Mouse (Mus musculus) CH12.LX (cell line): ENCODE measurements around the gene Ppm1b.

Experiments
- CTCF ChIP-seq, 2 experiments: IDR thresholded peaks in 1 of 2; conservative IDR thresholded peaks in 1 of 2; 2 replicates each; pipeline ENCODE4 v1.5.1; 2011 to 2012; ENCODE audit warnings: low read depth in 2 of 2, low read length in 2 of 2, improper control_type of control experiment in 1 of 2, inconsistent platforms in 1 of 2, mild to moderate bottlenecking in 1 of 2, moderate library complexity in 1 of 2
- HCFC1 ChIP-seq: IDR thresholded peaks from 2 replicates; pipeline ENCODE4 v1.6.1; 2012; ENCODE audit warnings: low read depth, mild to moderate bottlenecking, inconsistent platforms, low read length, improper control_type of control experiment
- MYC ChIP-seq: IDR thresholded peaks from 2 replicates; pipeline ENCODE4 v1.6.1; 2011; ENCODE audit warnings: low read depth, mild to moderate bottlenecking, improper control_type of control experiment, low read length
- POLR2A ChIP-seq: IDR thresholded peaks from 2 replicates; pipeline ENCODE4 v1.6.1; 2011; ENCODE audit warnings: low read depth, mild to moderate bottlenecking, improper control_type of control experiment, low read length
- RAD21 ChIP-seq: IDR thresholded peaks from 2 replicates; pipeline ENCODE4 v1.6.1; 2011; ENCODE audit warnings: low read depth, mild to moderate bottlenecking, low read length, improper control_type of control experiment, moderate library complexity
- SMC3 ChIP-seq: IDR thresholded peaks from 2 replicates; pipeline ENCODE4 v1.6.1; 2011; ENCODE audit warnings: low read depth, low read length, improper control_type of control experiment
- TBP ChIP-seq: conservative IDR thresholded peaks from 2 replicates; pipeline ENCODE4 v1.6.1; 2011; ENCODE audit warnings: low read depth, low read length, improper control_type of control experiment
- USF1 ChIP-seq: IDR thresholded peaks from 2 replicates; pipeline ENCODE4 v1.6.1; 2014; ENCODE audit warnings: low read depth, mild to moderate bottlenecking, inconsistent platforms, low read length, improper control_type of control experiment

DNA sequence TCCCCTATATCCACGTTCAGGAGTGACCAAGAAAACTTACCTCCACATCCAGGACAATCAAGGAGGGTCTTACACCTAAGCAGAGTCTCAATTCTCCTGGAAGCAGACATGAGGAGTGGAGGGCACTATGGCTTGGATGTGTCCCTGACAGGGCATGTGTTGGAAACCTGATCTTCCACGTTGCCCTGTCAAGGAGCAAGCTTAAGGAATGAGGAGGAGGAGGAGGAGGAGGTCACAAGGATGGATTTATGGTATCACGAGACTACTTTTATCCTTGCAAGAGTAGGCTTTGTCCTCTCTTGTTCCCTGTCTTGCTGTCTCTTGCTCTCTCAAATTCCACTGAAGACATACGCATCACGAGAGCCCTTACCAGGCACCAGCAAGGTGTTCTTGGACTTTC is 29.0 kb upstream of the Ppm1b start:
- TF ChIP-seq TBP, result no peak
- TF ChIP-seq CTCF (conservative IDR thresholded peaks at IDR 0.05 in 1 of 2, IDR thresholded peaks at IDR 0.05 in 1 of 2; ENCODE audit: low read depth in 2 of 2, low read length in 2 of 2), result no peak
- TF ChIP-seq RAD21, result no peak
- TF ChIP-seq USF1, result no peak
- TF ChIP-seq MYC, result no peak
- no peak for TF ChIP-seq SMC3
- no peak for TF ChIP-seq POLR2A
- TF ChIP-seq HCFC1, result no peak
